Mouse (Mus musculus): ENCODE results near the gene Kat14.

The Kat14 gene

GRCm38 (mm10) chr2:144382624-144383138, 13.9 kb downstream of the Kat14 start:
- DNase-seq (ENCODE audit: low spot score), result no peak

DNA sequence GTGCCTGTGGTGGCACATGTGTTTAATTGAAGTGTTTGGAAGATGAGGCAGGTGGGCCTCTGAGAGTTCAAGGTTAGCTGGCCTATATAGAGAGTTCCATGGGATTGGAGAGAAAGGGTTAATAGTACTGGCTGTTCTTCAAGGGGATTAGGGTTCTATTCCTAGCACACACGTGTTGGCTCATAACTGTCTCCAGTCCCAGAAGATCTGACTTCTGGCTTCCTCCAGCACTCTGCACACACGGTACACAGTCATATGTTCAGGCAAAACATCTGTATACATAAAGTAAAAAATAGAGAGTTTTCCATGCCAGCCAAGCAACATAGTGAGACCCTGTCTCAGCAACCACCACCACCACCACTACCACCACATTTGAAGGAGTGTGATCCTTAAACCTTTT, 17.5 kb downstream of the Kat14 start:
- DNase-seq (ENCODE audit: low spot score), result no peak

GRCm38 (mm10) chr2:144388416-144388815, 19.6 kb downstream of the Kat14 start:
- DNase-seq (ENCODE audit: low spot score), result no peak

GRCm38 (mm10) chr2:144399531-144399930, 30.7 kb downstream of the Kat14 start:
- DNase-seq (ENCODE audit: low spot score), result no peak

DNA sequence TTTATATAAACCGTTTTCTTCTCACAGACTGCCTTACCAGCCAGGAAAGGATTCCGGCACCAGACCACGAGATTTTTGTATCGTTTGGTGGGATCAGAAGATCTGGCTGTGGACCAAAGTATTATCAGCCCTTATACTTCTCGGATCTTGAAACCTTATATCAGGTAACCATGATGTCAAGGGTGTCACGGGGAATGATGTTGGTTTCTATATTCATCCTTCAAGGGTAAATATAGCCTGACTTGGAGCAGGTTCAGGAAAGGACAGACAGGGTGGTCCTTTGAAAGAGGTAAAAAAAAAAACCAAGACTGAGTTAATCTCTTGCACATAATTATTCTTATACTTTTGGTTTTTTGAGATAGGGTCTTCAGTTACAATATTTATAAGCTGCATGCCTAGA, 31.9 kb downstream of the Kat14 start:
- no peak for DNase-seq (ENCODE audit: low spot score)

DNA sequence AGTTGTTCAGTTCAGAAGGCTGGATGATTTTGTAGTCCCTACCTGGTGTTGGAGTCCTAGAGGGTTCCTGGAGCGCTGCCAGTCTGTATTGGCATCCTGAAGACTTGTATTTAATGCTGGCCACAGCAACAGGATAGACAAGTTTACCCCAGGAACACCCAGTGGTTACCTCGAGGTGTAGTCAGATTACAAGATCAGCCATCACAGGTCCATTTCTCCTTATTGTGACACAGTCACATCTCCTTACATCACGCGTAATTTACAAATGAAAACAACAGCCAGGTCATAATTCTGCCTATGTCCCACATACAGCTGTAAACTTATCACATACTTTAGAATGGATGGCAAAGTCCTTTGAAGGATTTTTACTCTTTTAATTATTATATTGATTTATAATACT, 40.3 kb downstream of the Kat14 start:
- no peak for DNase-seq (ENCODE audit: low spot score)

DNA sequence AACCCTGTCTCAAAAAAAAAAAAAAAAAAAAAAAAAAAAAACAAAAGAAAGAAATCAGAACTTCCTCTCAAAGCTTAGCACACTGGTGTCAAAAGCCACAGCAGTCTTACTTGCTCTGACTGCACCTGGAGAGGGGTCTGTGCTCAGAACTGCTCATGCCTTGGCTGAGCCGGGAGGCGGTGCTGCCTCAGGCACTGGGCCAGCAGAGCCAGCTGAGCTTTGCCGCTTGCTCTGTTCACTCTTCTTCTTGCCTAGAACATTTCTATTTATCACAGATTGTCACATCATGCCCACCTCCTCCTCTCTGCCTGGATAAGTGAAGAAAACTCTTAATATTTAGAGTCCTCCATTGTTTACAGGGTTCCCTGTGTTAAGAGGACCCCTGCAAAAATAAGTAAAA, 41.8 kb downstream of the Kat14 start:
- no peak for DNase-seq (ENCODE audit: low spot score)

DNA sequence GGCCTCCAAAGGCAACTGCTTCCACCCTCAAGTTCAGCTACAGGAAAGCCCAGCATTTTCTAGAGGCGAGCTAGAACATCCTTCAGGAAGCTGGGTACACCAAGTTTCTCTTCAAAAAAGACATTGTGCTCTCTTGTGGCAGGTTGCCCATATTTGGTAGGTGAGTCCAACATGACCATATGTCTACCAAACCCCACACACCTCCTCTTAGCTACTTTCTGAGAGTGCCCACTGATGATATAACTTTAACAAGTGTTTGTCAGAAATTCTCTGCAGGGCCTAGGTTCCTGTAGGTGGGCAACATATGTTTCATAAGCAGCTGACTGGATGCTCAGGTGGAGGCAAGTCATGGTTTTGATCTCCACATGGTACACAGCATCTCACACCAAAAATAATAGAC, 45.9 kb downstream of the Kat14 start:
- DNase-seq (ENCODE audit: low spot score), result no peak

DNA sequence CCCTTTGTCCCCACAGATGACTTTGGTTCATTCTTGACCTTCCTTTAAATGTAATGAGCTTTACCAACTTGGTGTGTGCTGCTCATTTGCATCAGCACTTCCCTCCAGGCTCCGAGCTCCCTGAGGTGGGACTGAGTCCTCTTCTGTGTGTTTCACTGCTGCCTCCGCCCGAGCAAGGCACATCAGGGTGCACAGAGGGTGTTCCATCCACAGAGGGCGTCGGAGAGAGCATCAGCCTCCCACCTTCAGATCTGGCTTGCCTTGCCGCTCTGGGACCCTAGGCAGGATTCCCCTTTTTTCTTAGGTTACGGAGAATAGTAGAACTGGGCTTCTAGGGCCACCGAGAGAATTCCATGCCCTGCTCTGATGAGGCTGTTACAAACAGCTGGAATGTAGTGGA, 48.1 kb downstream of the Kat14 start:
- DNase-seq (ENCODE audit: low spot score), result no peak

DNA sequence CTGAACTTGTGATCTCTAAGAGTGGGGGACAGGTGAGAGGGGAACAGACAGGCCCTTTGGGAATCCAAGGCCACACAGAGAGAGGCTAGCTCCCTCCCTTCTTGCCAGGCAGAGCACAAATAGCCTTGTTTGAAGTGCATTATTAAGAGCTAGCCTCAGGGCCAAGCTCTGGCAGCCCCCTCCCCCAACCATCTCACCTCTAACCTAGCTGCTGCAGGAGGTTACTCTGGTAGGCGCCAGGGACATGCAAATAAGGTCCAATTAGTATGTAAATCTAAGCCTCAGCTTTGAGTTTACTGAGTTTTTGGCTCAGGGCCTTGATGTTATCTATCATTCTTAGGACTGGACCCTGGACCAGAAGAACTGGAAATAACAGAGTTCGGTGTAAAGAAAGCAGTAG, 49.3 kb downstream of the Kat14 start:
- no peak for DNase-seq (ENCODE audit: low spot score)

DNA sequence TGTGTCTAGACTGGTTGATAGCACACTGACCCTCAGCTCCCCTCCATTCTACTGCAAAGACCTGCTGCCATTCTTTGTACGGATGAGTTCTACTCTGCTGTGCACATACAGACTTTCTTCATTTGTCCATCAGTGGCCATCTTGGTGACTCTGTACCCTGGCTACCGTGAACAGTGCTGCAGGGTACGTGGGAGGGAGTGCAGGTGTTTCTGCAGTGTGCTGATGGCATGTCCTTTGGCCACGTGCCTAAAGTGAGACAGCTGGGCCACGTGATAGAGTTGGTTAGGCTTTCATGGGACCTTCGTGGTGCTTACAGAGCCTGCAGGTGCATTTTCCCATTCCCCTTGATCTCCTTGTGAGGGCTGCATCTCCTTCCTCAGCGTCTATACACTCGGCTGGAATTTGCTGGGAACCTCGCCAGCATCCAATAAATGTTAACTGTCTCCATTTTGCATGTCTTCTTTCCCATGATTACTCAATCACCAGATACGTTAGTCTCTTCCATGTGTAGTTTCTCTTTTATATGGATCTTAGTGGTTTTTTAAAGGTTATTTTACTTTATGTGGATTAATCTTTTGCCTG, 53.4 kb downstream of the Kat14 start:
- DNase-seq (ENCODE audit: low spot score), result no peak

- no peak for DNase-seq (ENCODE audit: low spot score)
These were observed 57.0 kb downstream of the Kat14 start for GRCm38 (mm10) chr2:144425761-144426160.

GRCm38 (mm10) chr2:144427852-144428251, 59.1 kb downstream of the Kat14 start:
- DNase-seq (ENCODE audit: low spot score), result no peak

GRCm38 (mm10) chr2:144428659-144429058, 59.9 kb downstream of the Kat14 start:
- DNase-seq (ENCODE audit: low spot score), result no peak

DNA sequence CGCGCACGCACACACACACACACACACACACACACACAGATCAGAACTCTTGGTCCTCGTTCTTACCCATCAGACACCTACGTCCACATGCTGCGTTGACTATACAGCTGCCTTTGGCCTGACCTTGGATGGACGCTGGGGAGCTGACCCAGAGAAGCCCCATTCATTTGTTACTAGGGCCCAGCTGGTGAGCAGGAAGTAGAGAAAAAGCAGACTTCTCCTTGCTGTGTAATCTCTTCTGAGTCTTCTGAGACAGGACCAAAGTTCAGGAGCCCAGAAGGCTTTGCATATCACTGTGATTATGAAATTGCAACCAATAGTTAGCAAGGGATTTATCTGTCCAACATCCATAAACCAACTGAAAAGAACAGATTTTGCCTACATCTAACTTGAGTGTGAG, 60.4 kb downstream of the Kat14 start:
- DNase-seq (ENCODE audit: low spot score), result no peak

- no peak for DNase-seq (ENCODE audit: low spot score)
These were observed 62.6 kb downstream of the Kat14 start for GRCm38 (mm10) chr2:144431286-144431825.

GRCm38 (mm10) chr2:144435679-144436078, 66.9 kb downstream of the Kat14 start:
- no peak for DNase-seq (ENCODE audit: low spot score)

DNA sequence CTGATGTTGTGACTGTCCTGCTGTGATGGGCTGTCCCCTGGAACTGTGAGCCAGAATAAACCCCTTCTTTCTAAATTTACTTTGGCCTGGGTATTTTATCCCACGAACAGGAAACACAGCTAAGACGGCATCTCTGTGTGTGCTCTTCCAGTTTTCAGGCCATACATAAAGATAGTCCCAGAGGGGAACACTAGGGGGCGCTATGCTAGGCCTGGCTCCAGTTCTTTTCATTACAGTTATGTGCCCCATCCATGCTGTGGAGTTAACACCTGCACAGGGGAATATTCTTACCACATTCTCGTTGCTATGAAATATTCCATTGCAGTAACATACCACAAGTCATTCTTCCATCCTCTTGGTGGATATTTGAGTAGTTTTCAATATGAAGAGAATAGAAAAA, 69.6 kb downstream of the Kat14 start:
- no peak for DNase-seq (ENCODE audit: low spot score)

DNA sequence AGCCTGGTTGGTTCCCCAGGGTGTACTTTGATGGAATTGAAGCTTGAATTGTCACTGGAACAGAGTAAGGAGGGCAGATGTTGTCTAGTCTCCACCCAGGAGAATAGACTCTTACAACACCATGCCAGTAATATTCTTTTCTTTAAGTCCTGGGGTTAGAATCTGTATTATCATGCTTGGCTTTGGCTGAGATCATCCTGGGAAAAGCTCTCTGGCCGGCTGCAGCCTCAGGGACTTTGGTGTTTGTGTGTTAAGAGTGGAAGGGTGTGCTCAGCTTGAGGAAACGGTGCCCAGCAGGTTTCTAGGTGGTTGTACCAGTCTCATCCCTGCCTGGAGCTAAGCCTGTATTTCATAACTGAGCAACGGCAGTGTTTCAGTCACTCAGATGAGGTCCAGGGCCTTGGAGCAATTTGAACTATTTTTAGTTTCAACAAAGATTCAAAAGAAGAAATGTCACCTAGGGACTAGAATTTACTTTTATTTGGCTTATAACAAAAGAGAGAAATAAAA, 70.5 kb downstream of the Kat14 start:
- no peak for DNase-seq (ENCODE audit: low spot score)

GRCm38 (mm10) chr2:144441386-144441915, 72.7 kb downstream of the Kat14 start:
- no peak for DNase-seq (ENCODE audit: low spot score)

DNA sequence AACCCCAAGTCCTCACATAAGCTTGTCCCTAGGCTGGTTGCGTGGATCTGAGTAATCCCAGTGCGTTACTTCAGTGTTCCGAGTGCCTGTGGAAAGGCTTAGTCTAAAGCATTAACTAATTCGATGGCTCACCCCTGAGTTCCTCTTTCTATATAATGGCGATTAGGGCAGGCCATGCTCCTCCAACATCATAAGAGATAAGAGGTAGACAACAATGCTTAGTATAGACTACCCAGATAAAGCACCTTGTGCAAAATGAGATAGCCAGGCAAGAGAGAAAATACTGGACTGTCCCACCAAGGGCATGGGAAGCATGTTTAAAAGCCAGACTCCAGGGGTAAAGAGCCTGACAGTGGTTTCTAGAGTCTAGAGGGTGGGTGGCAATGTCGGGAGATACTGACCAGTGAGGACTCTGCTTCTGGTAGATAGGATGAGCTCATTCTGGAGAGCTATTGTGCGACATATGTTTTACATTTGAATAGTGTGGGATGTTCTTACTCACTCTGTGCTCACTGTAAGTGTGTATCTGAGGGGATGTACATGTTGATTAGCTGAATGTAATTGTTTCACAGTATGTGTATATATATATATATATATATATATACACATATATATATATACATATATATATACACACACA, 77.7 kb downstream of the Kat14 start:
- DNase-seq (ENCODE audit: low spot score), result no peak

- no peak for DNase-seq (ENCODE audit: low spot score)
These were observed 81.6 kb downstream of the Kat14 start for GRCm38 (mm10) chr2:144450378-144450777.

DNA sequence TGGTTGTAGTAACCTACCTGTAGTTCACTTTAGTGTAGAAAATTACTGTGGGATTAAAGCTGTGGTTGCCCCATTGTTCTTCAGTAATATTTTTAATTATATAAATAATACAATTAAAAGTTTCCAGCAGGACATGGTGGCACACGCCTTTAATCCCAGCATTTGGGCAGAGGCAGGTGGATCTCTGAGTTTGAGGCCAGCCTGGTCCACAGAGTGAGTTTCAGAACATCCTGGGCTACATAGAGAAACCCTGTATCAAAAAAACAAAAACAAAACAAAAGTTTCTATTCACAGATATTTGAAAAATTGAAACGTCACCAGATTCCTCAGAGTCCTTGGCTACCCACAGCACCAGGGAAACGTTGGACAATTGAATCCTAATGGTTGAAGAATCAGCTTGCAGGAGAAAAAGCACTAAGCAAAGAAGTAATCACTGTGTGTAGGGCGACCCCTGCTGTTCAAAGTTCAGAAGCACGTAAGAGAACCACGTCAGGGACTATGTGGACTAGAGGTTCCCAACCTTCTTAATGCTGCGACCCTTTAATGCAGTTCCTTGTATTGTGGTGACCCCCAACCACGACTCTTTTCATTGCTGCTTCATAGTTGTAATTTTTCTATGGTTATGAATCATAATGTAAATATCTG, 83.7 kb downstream of the Kat14 start:
- DNase-seq (ENCODE audit: low spot score), result peak; percentile 73

Data from urinary bladder, postnatal 25 days (tissue).